Mouse (Mus musculus): Measurements from ENCODE around the gene Mink1.
"Not testable (repeated sequence)": the region's sequence is repeated elsewhere in the genome, so short reads cannot be mapped to it uniquely, and the experiment has no call there.

Mink1 gene

DNA sequence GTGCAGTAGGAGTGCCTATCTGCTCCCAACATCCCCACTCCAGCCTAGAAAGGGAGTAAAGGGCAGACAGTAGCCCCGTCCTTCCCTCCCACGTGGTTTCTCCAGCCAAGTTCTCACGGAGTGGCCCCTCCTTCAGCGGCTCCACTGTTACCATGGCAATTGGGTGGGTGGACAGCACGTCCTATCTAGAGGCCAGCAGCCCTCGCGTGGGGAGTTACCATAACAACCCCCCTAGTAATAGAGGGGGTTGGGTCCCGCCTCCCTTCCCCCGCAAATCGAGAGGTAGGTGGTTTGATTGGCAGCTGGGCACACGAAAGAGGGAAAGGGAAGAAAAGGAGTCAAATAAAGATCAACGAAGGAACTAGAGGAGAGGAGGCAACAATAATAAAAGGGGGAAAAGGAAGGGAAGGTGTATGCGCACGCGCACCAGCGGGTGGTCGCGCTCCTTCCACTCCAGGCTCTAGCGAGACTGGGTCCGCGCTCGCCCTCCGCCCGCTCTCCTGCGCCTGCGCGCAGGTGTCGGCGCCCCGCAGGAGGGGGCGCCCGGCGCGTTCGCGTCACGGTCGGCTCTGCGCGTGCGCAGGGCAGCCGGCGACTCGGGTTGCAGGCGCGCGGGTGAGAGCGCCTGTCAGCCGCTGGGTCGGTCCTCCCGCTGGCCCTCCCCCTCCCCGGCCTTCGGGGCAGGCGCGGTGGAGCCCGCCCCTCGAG lies at the start of gene Mink1:
Gene Mink1, plus strand, starts transcription at position 595 of the 708 bp plus-strand sequence.
- peak; percentile 92 for DNase-seq

DNA sequence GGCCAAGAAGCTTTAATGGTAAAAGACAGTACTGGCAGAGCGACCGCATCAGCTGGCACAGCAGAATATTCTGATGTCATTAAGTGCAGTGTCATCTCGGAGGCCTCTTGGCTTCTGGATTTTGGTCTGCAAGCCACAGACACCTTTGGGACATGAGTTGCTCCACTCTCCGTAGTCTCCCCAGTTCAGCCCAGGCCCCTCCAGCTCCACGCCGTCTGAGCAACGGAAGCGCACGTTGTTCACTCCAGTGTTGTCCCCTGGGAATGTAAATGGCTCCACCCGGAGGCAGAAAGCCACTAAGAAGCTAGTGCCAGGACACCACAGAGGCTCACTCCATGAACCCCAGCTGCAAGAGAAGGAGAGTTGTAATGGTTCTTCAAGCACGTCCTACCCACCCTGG lies 49.2 kb upstream of the Mink1 start:
- no peak for DNase-seq

DNA sequence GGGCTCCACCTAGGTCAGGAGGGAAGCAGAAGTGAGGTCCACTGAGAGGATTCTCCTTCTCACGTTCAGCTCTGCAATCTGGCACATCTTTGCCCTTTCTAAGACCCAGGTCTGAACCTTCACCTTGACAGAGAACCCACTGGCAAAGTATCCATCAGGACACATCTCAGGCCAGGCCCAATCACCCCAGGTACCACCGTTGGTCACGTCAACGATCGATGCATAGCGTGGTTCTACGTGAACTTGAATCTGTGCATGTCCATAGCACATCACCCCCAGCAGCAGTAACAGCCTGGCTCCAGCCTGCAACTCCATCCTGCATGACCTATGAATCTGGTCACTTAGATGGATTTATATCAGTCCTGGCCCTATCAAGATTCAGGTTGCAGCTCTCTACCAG lies 48.4 kb upstream of the Mink1 start, which contains the start of gene Vmo1:
Gene Vmo1, minus strand, starts transcription at position 329 of the 400 bp plus-strand sequence.
- no peak for DNase-seq

DNA sequence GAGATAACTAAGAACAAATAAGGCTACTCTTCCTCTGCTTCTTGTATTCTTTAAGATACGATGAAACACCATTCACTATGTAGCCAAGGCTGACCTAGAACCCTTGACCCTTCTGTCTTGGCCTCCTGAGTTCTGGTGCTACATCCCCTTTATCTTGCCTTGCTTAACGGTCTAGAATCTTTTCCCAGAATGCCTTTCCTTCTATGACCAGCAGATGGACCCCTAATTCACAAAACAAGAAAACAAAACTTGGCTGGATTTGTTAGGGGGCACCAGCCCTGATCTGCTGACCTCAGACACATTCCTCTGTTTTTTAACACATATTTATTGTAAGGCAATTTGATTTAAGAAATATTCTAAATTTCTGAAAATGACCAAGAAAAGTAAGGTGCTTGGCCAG lies 46.3 kb upstream of the Mink1 start:
- DNase-seq: peak; percentile 22

DNA sequence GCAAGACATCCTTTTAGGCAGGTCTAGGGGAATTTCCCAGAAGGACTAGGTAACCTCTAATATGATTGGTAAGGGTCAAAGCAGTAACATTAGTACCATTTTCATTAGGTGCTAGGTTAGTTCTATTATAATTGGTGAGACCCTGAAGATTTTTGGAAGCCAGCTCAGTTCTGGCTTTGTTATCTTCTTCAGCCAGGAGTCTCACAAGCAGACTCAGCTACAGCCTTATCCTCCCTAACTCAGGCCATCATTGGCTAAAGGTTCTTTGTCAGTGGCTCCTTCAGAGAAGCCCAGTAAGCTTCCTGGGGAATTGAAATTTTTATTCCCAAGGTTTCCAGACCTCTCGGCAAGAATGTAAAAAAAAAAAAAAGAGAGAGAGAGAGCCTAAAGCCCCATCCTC lies 44.2 kb upstream of the Mink1 start:
- DNase-seq: no peak

DNA sequence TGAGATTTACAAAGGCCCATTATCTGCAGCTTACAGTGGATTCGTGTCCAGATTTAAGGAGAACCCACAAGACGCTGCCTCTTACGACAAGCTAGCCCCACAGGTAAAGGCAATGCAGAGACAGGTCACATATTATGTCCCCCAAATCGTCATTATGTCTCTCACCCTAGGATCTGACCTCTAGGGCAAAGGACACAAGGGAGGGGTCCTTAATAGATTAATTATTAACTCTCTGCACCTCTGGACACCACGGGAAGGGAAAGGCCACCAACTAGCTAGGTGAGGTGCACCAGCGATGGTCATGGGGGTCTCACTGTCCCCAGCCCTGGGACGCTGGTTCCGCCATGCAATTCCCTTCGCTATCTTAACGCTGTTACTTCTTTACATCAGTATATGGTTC lies 43.8 kb upstream of the Mink1 start, which contains the start of gene Gltpd2:
Gene Gltpd2, plus strand, starts transcription at position 274 of the 400 bp plus-strand sequence.
- DNase-seq: no peak

DNA sequence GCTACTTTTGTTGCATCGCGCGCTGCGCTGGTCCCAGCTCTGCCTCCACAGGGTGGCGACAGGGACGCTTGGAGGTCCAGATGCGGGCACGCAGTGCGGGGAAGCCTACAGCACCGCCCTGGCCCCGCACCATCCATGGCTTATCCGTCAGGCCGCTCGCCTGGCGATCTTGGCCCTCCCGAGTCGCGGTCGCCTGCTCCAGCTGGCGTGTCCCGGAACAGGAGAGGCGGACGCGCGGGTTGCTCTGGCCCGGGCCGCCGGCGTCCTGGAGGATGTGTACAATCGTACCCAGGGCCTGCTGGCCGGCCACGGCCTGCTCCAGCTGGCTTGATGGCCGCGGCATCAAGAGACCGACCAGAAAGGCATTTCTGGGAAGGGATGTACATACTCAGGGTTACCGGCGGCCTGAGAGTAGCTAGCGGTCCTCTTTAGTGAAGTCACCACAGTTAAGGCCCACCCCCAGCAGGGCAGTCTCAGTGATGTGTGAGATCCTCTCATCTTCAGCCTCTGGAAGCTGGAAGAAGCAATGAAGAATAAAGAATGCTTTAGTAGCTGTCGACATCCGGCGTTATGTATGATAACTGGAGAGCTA lies 42.4 kb upstream of the Mink1 start:
- DNase-seq: no peak

DNA sequence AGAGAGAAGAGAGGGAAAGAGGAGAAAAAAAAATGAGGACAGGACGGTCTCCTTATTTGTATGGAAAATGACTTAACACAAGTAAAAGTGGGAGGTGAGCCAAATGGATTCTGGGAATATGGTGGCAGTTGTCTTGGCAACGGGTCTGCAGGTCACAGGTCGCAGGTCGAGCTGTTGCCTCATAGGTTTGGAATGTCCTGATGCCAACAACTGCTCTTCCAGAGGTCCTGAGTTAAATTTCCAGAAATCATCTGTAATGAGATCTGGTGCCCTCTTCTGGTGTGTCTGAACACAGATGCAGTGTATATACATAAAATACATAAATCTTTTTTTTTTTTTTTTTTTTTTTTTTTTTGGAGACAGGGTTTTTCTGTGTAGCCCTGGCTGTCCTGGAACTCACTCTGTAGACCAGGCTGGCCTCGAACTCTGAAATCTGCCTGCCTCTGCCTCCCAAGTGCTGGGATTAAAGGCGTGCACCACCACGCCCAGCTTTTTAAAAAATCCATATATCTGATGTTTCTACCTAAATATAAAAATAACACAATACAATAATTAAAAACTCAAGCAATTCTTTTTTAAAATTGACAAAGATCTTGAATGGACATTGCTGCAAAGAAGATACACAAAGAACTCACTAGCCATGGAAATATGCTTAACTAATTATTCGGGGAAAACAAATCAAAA lies 39.2 kb upstream of the Mink1 start:
- DNase-seq: not testable (repeated sequence)

DNA sequence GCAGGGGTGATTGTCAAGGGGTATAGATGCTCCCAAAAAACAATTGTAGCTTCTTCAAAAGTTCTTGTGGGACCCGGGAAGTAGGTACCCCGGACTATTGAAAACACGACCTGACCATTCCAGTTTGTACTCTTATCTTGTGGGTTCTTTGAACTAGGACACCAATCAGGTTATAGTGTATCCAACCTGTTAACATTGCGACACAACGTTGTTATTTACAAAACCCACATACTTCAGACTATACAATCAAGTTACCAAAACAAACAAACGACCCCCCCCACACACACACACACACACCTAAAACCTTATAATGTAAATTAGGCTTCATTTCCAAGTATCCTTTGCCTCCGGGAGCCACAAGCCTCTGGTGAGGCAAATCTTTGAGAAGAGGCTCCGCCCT lies 37.9 kb upstream of the Mink1 start:
- DNase-seq: no peak

DNA sequence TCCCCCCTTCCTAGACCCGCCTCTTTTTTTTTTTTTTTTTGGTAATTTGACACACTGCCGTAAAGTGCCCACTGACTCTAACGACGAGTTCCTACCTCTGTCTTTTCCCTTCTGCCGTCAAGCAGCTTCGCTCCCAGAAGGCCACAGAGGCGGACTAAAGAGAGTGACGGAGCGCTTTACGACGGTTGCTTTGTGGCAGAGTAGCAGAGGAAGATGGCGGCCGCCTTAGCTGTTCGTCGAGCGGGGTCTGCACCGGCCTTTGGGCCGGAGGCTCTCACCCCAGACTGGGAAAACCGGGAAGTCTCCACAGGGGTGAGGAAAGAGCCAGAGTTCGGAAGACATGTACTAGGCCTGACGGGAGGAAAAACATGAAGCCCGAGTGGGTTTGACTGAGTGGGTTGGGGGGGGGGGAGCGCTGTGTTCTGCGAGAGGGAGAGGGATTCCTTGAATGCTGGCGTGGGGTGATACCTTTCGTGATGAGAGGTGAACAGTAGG lies 37.5 kb upstream of the Mink1 start, which contains the start of gene Psmb6:
Gene Psmb6, plus strand, starts transcription at position 184 of the 495 bp plus-strand sequence.
- peak; percentile 97 for DNase-seq

DNA sequence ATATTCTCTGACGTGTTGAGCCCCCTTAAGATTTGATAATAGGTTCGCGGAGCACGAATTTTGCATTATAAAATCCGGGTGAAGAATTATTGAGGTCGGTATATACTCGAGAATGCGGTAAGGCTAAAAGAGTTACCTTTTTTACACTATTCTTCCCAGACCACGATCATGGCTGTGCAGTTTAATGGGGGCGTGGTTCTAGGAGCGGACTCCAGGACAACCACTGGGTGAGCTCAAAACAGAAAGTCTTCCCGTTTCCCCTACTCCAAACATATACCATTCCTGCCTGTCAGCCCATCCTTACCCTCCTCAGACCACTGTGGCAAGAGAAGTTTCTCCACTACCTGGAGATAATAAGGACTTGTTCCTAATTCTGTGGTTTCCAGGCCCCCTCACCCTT lies 37.0 kb upstream of the Mink1 start:
- DNase-seq: no peak

DNA sequence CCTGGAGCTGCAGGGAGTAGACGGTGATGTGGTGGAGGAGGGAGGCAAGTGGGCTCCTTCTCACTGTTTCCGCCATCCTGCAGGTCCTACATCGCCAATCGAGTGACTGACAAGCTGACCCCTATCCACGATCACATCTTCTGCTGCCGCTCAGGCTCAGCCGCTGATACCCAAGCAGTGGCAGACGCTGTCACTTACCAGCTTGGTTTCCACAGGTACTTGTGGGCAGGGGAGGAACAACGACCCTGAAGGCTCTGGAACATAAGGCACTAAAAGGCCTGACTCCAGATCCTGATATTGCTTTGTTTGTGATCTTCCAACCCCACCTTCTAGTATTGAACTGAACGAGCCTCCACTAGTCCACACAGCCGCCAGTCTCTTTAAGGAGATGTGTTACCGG lies 36.5 kb upstream of the Mink1 start:
- no peak for DNase-seq

DNA sequence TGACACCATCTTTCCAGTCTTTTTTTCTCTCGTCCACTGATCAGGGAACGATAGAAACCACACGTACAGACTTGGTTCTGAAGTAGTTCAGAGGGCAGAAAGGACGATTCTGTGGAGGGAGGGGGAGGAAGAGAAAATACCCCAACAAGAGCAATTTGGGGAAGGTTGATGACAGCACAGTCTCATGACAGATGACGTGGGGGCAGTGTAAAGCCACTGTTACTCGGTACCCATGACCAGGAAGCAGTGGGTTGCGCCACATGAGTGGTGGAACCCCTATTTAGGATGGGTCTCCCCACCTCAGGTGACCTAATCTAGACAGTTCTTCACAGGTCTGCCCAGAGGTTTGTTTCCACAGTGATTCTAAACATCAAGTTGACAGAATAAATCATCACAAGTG lies 34.1 kb upstream of the Mink1 start:
- DNase-seq: no peak

DNA sequence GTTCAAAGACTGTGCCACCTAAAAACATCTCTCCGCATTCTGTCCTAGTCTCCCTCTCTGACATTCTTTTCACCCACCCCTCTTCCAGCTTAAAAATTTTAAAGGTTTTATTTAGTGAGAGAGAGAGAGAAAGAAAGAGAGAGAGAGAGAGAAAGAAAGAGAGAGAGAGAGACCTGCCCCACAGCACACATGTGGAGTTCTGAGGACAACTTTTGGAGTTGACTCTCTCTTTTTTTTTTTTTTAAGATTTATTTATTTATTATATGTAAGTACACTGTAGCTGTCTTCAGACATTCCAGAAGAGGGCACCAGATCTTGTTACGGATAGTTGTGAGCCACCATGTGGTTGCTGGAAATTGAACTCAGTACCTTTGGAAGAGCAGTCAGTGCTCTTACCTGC lies 31.6 kb upstream of the Mink1 start:
- not testable (repeated sequence) for DNase-seq

DNA sequence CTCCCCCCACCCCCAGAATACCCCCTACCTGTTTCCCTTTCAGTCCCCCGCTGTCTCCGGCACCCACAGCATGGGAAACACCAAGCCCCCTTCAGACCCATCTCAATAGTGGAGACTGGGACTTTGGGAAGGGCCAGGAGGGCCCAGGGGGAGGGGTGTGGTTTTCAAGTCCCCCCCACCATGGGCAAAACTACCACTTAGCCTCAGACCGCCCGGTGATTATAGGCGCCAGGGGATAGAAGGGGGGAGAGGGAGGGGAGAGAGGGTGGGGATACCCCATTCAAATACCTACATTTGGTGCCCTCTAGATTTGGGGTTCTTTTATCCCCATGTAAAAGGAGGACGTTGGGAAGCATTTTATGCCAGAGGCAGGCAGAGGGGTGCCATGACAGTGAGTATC lies 29.8 kb upstream of the Mink1 start, which contains the start of gene Gm40193:
Gene Gm40193, minus strand, starts transcription at position 101 of the 400 bp plus-strand sequence.
- no peak for DNase-seq

DNA sequence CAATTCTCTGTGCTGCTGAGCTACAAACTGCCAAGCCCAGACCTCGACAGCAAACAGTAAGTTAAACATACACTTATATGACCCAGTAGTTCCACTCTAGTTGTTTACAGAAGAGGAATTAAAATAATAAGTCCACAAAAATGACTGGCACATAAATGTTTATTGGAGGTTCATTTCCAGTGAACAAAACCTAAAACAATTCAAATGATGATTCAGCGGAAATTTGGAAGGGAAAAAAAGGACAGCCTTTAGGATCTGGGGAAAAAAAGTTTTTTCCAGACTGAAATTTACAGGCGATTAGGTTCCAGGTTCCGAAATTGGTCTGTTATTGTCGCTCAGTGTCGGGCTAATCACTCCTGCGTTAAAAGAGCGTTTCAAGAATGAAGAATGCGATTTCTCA lies 23.3 kb upstream of the Mink1 start:
- no peak for DNase-seq

DNA sequence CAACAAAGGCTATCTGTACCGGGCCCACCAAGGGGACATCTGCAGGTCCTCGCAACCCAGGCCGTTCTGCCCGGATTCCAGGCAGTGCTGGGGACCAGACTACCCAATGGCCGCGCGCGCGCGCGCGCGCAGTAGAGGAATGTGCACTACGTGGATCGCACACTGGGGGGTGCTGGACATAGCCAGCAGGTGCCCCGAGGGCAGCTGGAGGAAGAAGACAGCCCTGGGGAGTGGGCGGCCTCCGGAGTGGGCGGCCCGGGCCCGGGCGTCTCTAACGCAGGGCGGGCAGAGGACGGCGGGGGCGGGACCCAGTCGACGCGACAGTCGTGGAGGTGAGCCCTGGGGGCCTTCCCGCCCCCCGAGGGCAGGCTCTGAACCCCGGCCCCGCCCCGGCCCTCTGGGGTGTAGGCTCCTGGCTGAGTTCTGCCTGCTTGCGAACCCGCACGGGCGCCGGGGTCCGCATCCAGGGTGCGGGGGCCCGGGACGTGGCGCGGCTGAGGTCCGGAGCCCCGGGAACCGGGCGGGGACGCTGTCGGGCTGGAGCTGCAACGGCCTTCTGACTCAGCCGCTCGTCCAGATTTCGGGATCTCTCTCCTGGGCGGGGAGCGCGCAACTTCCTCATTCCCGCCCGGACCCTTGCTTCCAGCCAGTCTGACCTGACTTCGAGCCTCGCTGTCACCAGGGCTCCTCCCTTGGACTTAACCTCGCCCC lies 22.6 kb upstream of the Mink1 start, which contains the start of gene Pld2:
Gene Pld2, plus strand, starts transcription at position 188 of the 711 bp plus-strand sequence.
- DNase-seq: peak; percentile 68

DNA sequence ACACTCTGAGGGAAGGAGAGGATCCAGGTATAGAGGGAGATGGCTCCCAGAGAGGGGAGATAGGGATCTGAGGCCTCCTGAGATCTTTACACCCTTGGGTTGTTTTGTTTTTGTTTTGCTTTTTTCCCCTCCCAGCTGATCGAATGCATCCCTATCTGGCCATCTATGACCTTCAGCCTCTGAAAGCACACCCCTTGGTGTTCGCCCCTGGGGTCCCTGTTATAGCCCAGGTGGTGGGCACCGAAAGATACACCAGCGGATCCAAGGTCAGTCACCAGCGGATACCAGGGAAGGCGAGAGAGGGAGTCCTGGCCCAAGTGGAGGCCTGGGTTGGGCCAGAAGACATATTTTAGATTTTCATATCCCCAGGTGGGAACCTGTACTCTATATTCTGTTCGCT lies 21.8 kb upstream of the Mink1 start:
- DNase-seq: no peak

DNA sequence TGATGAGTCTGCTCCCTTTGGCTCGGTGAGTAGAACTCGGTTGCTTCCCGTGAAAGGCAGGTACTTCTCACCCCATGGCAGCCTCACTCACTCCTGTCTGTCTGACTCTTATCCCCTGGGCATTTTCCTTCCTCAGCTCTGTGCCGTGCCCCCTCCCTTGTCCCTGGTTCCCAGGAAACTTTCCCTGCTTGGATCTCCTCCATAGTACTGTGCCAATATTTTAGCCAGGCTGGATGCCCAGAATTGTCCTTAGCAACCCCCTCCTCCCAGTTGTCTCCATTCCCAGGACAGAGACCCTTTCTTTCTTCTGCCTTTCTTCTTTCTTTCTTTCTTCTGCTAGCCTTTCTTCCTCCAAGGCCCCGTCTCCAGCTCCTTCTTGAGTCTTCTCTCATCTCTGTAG lies 21.3 kb upstream of the Mink1 start:
- no peak for DNase-seq

DNA sequence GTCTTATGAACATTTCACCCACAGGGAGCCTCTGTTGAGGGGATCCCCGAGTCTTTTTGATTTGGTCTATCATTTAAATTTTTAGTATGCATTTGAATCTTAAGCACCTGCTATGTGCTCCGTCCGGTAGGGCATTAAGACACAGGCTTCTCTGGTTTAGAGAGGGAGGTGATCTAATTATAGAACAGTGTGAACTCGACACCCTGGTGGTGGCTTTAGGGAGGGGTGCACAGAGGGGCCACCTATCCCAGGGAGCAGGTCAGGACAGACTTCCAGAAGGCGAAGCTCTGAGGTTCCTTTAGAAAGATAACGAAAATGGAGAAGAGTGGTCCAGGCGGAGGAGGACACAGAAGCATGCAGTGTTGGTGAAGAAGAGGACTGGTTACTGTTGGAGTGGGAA lies 18.2 kb upstream of the Mink1 start:
- no peak for DNase-seq

DNA sequence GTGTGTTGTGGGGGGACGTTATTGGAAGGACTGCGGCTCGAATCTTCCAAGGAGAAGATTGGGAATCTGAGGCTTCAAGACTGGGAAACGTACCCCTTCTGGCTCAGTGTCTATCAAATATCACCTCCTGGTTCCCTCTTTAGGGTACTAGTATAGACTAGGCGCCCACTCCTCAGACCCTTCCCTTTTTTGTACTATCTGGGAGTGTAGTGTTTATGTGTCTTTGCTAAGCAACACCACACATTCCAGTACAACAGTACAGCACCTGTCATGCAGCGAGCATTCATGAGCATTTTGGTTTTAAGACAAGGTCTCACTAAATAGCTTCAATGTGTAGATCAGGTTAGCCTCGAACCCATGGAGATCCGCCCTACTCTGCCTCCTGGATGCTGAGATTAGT lies 11.2 kb upstream of the Mink1 start:
- DNase-seq: no peak

DNA sequence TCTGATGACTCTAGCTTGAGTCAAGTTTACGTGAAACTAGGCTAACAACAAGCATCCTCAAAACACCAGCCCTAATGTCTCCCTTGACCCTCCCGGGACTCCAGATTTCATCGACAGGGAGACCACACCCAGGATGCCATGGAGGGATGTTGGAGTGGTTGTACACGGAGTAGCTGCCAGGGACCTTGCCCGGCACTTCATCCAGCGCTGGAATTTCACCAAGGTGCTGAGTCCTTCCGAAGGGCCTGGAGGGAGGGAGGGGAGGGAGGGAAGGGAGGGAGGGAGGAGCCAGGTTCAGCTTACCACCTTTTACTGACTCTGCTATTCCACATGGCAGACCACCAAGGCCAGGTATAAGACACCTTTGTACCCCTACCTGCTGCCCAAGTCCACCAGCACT lies 8.7 kb upstream of the Mink1 start:
- no peak for DNase-seq

DNA sequence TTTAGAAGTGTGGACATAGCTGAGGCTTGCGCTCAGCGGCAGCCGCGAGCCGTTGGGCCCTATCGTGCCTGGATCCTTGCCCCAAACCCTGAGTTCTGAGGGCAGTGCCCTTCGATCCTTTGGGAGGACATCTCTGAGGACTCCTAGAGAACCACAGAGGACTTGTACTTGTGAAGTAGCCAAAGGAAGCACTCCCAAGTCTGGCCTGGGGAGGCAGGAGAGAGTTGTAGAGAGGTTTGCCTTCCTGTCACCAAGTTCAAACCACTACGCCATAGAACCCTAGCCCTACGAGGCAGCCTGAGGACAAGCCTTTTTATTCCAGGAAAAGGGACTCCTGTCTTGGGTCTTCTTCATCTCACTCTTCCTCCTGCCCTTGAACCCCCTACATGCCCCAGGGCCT lies 5.1 kb upstream of the Mink1 start:
- DNase-seq: no peak
